Mouse (Mus musculus): ENCODE results near the gene Mgat2.

DNA sequence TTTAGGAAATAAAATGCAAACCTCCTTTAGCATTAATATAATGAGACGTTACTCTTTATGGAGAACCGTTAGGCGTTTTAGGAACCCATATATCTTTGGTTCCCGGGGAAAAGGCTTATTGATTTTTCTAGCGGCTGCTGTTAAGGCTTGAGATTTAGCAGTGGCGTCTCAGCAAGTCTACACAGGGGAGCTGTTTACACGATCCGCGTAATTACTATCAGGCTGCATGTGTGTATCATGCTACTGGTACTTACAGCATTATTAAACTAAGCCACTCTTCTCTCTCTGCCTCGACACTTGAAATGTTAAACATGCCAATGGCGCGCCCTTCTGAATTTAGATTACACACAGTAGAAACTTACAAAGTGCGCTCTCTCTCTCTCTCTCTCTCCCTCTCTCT, 33.9 kb upstream of the Mgat2 start:
- no peak for TF ChIP-seq POLR2A (IDR thresholded peaks at IDR 0.05; ENCODE audit: borderline replicate concordance, extremely low read depth, low read depth, low read length)
- TF ChIP-seq CTCF (IDR thresholded peaks at IDR 0.05; ENCODE audit: insufficient read depth, low read length) = no peak
